Mouse (Mus musculus) MEL (cell line): ENCODE results near the gene Mrpl51. TPM values are rescaled to one million over a fixed set of nuclear protein-coding genes. Genes with fewer than 3 reads are reported as not detected.

ENCODE experiments used
- BHLHE40 ChIP-seq: IDR thresholded peaks from 2 replicates; pipeline ENCODE4 v1.6.1; 2012; ENCODE audit warnings: low read depth, mild to moderate bottlenecking, inconsistent platforms, low read length, improper control_type of control experiment, borderline replicate concordance
- CHD1 ChIP-seq: IDR thresholded peaks from 2 replicates; pipeline ENCODE4 v1.6.1; 2012; ENCODE audit warnings: low read depth, mild to moderate bottlenecking, inconsistent platforms, low read length, improper control_type of control experiment
- CHD2 ChIP-seq: IDR thresholded peaks from 2 replicates; pipeline ENCODE4 v1.6.1; 2011; ENCODE audit warnings: low read length, improper control_type of control experiment
- CTCF ChIP-seq, 3 experiments: IDR thresholded peaks in 2 of 3; conservative IDR thresholded peaks in 1 of 3; 2 replicates each; pipeline ENCODE4 v1.5.1; 2011 to 2012; ENCODE audit warnings: low read length in 3 of 3, low read depth in 2 of 3, mild to moderate bottlenecking in 2 of 3, improper control_type of control experiment in 1 of 3, inconsistent platforms in 1 of 3, mixed read lengths in 1 of 3, moderate library complexity in 1 of 3; ENCODE audit not compliant: control insufficient read depth in 1 of 3, insufficient read depth in 1 of 3, poor library complexity in 1 of 3, severe bottlenecking in 1 of 3
- EP300 ChIP-seq, 2 experiments: IDR thresholded peaks; 2 replicates each; pipeline ENCODE4 v1.6.1; 2011; ENCODE audit warnings: improper control_type of control experiment in 2 of 2, low read length in 2 of 2, low read depth in 1 of 2, mild to moderate bottlenecking in 1 of 2
- GATA1 ChIP-seq: IDR thresholded peaks from 2 replicates; pipeline ENCODE4 v1.6.1; 2011; ENCODE audit warnings: low read depth, low read length, improper control_type of control experiment
- HCFC1 ChIP-seq: IDR thresholded peaks from 2 replicates; pipeline ENCODE4 v1.6.1; 2012; ENCODE audit warnings: low read depth, mild to moderate bottlenecking, inconsistent platforms, low read length, improper control_type of control experiment, moderate library complexity
- JUND ChIP-seq: IDR thresholded peaks from 2 replicates; pipeline ENCODE4 v1.6.1; 2011; ENCODE audit warnings: low read depth, mild to moderate bottlenecking, improper control_type of control experiment, low read length
- KAT2A ChIP-seq: conservative IDR thresholded peaks from 2 replicates; pipeline ENCODE4 v1.6.1; 2012; ENCODE audit warnings: low read depth, low read length, improper control_type of control experiment, inconsistent platforms
- MAFK ChIP-seq: IDR thresholded peaks from 2 replicates; pipeline ENCODE4 v1.6.1; 2011; ENCODE audit warnings: low read depth, mild to moderate bottlenecking, low read length, improper control_type of control experiment, borderline replicate concordance
- MAX ChIP-seq: IDR thresholded peaks from 2 replicates; pipeline ENCODE4 v1.6.1; 2011; ENCODE audit warnings: low read length, improper control_type of control experiment
- MAZ ChIP-seq: IDR thresholded peaks from 2 replicates; pipeline ENCODE4 v1.6.1; 2012; ENCODE audit warnings: low read depth, mild to moderate bottlenecking, inconsistent platforms, low read length, improper control_type of control experiment
- MEF2A ChIP-seq: IDR thresholded peaks from 2 replicates; pipeline ENCODE4 v1.6.1; 2014; ENCODE audit warnings: low read depth, mild to moderate bottlenecking, inconsistent platforms, low read length, improper control_type of control experiment; ENCODE audit not compliant: poor library complexity, insufficient replicate concordance, severe bottlenecking; ENCODE audit errors: extremely low read depth
- MYB ChIP-seq: IDR thresholded peaks from 2 replicates; pipeline ENCODE4 v1.6.1; 2011; ENCODE audit warnings: mild to moderate bottlenecking, low read depth, low read length, improper control_type of control experiment
- MYC ChIP-seq: IDR thresholded peaks from 2 replicates; pipeline ENCODE4 v1.6.1; 2011; ENCODE audit warnings: low read depth, mild to moderate bottlenecking, low read length, improper control_type of control experiment, moderate library complexity
- NELFE ChIP-seq: IDR thresholded peaks from 2 replicates; pipeline ENCODE4 v1.6.1; 2011; ENCODE audit warnings: low read depth, low read length, improper control_type of control experiment
- POLR2AphosphoS2 ChIP-seq: IDR thresholded peaks from 2 replicates; pipeline ENCODE4 v1.6.1; 2011; ENCODE audit warnings: low read length, improper control_type of control experiment
- POLR2AphosphoS5 ChIP-seq: IDR thresholded peaks from 2 replicates; pipeline ENCODE4 v1.6.1; 2012; ENCODE audit warnings: low read depth, borderline replicate concordance, mild to moderate bottlenecking, inconsistent platforms, low read length, moderate library complexity, mixed read lengths
- RAD21 ChIP-seq: IDR thresholded peaks from 2 replicates; pipeline ENCODE4 v1.6.1; 2011; ENCODE audit warnings: mild to moderate bottlenecking, low read depth, low read length, improper control_type of control experiment
- RCOR1 ChIP-seq: IDR thresholded peaks from 2 replicates; pipeline ENCODE4 v1.6.1; 2012; ENCODE audit warnings: low read depth, mild to moderate bottlenecking, inconsistent platforms, low read length, improper control_type of control experiment
- SIN3A ChIP-seq: IDR thresholded peaks from 2 replicates; pipeline ENCODE4 v1.6.1; 2012; ENCODE audit warnings: low read length, improper control_type of control experiment, inconsistent platforms
- TCF12 ChIP-seq: IDR thresholded peaks from 2 replicates; pipeline ENCODE4 v1.6.1; 2014; ENCODE audit warnings: low read depth, mild to moderate bottlenecking, inconsistent platforms, low read length, improper control_type of control experiment, moderate library complexity
- UBTF ChIP-seq: IDR thresholded peaks from 2 replicates; pipeline ENCODE4 v1.6.1; 2012; ENCODE audit warnings: low read depth, mild to moderate bottlenecking, inconsistent platforms, low read length, improper control_type of control experiment, moderate library complexity, borderline replicate concordance; ENCODE audit not compliant: insufficient read depth
- USF1 ChIP-seq: IDR thresholded peaks from 2 replicates; pipeline ENCODE4 v1.6.1; 2014; ENCODE audit warnings: low read depth, mild to moderate bottlenecking, inconsistent platforms, low read length, improper control_type of control experiment, moderate library complexity
- USF2 ChIP-seq, 2 experiments: IDR thresholded peaks; 2 replicates each; pipeline ENCODE4 v1.6.1; 2011 to 2012; ENCODE audit warnings: improper control_type of control experiment in 2 of 2, low read length in 2 of 2, borderline replicate concordance in 1 of 2, inconsistent platforms in 1 of 2, low read depth in 1 of 2, mild to moderate bottlenecking in 1 of 2; ENCODE audit not compliant: insufficient read depth in 1 of 2
- polyA plus RNA-seq, 2 experiments: library from polyadenylated mRNA; stranded (reverse) in 1 of 2; unstranded in 1 of 2; fragments of >175 nt in 1 of 2; fragments of >200 nt in 1 of 2; gene quantifications; 2 replicates each; pipeline versions ENCODE4 v1.2.1 to v1.2.4; 2012; ENCODE audit warnings: low replicate concordance in 2 of 2, low read depth in 1 of 2; ENCODE audit not compliant: insufficient read length in 2 of 2, insufficient read depth in 1 of 2, missing spikeins in 1 of 2
- total RNA-seq: library from RNA; depleted of rRNA; stranded (reverse); fragments of 300-350 nt; gene quantifications from 2 replicates; pipeline ENCODE4 v1.2.3, GENCODE M21; 2012

Mrpl51 gene
- total and polyA plus RNA-seq, 3 experiments, result 251 to 286 TPM; not detected in 1

GRCm38 (mm10) chr6:125215148-125215954, 23.8 kb downstream of the Mrpl51 start, which contains the start of gene Vamp1 (continued):
- TF ChIP-seq CHD2 (peak; percentile 33; the same call in 1 of the 2 replicates), MEF2A (no peak), NELFE (peak; percentile 95), CTCF (IDR thresholded peaks at IDR 0.05 in 2 of 3, conservative IDR thresholded peaks at IDR 0.05 in 1 of 3; ENCODE audit: control insufficient read depth in 1 of 3, insufficient read depth in 1 of 3, low read depth in 2 of 3, low read length in 3 of 3, poor library complexity in 1 of 3, severe bottlenecking in 1 of 3) (no peak), UBTF (0 out of 2 replicates have a peak, but pooled peaks have one; percentile 59), RAD21 (no peak), POLR2AphosphoS5 (peak; percentile 92; the same call in 1 of the 2 replicates), CHD1 (no peak), USF1 (0 out of 2 replicates have a peak, but pooled peaks have one; percentile 33), BHLHE40 (no peak), MAFK (no peak), RCOR1 (no peak), MAZ (peak; percentile 56; the same call in 1 of the 2 replicates), KAT2A (no peak; the same call in 1 of the 2 replicates), JUND (no peak), HCFC1 (peak; percentile 90), GATA1 (no peak), MYB (no peak), MAX (peak; percentile 77), USF2 (IDR thresholded peaks at IDR 0.05; ENCODE audit: borderline replicate concordance in 1 of 2, insufficient read depth in 1 of 2, low read depth in 1 of 2, low read length in 2 of 2) (no peak), EP300 (IDR thresholded peaks at IDR 0.05; ENCODE audit: low read depth in 1 of 2, low read length in 2 of 2) (peak in 1 of 2 experiments; percentile 52; a peak in 2 of 4 replicates), POLR2AphosphoS2 (peak; percentile 84), SIN3A (peak; percentile 92), MYC (peak; percentile 91), TCF12 (peak; percentile 89)
